In genomic region chr2:104034832-104035472, GRCm38 (mm10) we compare ENCODE assay signal across 8 mouse cellular contexts. TPM values are rescaled to one million over a fixed set of nuclear protein-coding genes. Genes with fewer than 3 reads are reported as not detected.
DNase-seq lines count a peak whose midpoint lies in the region; ATAC-seq and TF ChIP-seq lines count a peak whose summit lies in the region.
"Had no signal": no experiment of that assay in that cellular context is flagged by ENCODE, and none has a peak within 500 bp of the region (broad histone marks: within the 10 kb centered on the region; RNA-seq: fewer than 3 reads in every experiment).

No protein-coding gene starts in this region.

- no peaks in the 10 kb centered on the region for H3K4me1 ChIP-seq in bone marrow, adult 2 months (ENCODE audit: control insufficient read depth, insufficient read depth, low read length)
- H3K4me1 ChIP-seq in embryonic facial prominence, embryonic 14.5 days (ENCODE audit: control insufficient read depth, insufficient read depth, low read length) = 0 out of 2 replicates have a peak, but pooled peaks cover under 1% of the 10 kb centered on the region
- H3K4me1 ChIP-seq in lung, embryonic 14.5 days (ENCODE audit: insufficient read depth) = 0 out of 2 replicates have a peak, but pooled peaks cover under 1% of the 10 kb centered on the region

- 0 out of 2 replicates have a peak, but pooled peaks have one; percentile 53 for ATAC-seq in embryonic facial prominence, embryonic 14.5 days (ENCODE audit: low read depth)
- 0 out of 2 replicates have a peak, but pooled peaks have one; percentile 54 for ATAC-seq in lung, embryonic 14.5 days (ENCODE audit: insufficient read depth)

- no peak for TF ChIP-seq POLR2A in bone marrow, adult 2 months (IDR thresholded peaks at IDR 0.05; ENCODE audit: borderline replicate concordance, control insufficient read depth, low read depth, low read length)

- no peaks in the 10 kb centered on the region for H3K27me3 ChIP-seq in embryonic facial prominence, embryonic 14.5 days (replicated peaks; ENCODE audit: control insufficient read depth, insufficient read depth, low read length)
- no peaks in the 10 kb centered on the region for H3K27me3 ChIP-seq in lung, embryonic 14.5 days (ENCODE audit: insufficient read depth, low read length)
- H3K27me3 ChIP-seq: limb, embryonic 13.5 days had no signal

- no peak overlapping the region for H3K9ac ChIP-seq in embryonic facial prominence, embryonic 14.5 days (ENCODE audit: low read depth, low read length)
- H3K9ac ChIP-seq in lung, embryonic 14.5 days = no peak overlapping the region
- H3K9ac ChIP-seq: limb, embryonic 13.5 days had no signal

- WGBS in bone marrow, adult 2 months = 36% methylated on average over 3 of the region's 3 CpGs
- WGBS in embryonic facial prominence, embryonic 14.5 days = 33% methylated on average over 3 of the region's 3 CpGs
- WGBS in lung, embryonic 14.5 days = 31% methylated on average over 3 of the region's 3 CpGs

- intact Hi-C loops in heart, postnatal 14 days (cut with DNase I) = loop anchor here (10.0 kb wide), 2 partner anchors 60 to 550 kb away; partner anchors contain the start of gene Cd59a

- no peaks in the 10 kb centered on the region for H3K9me3 ChIP-seq in embryonic facial prominence, embryonic 14.5 days (ENCODE audit: control insufficient read depth, low read length)
- H3K9me3 ChIP-seq in lung, embryonic 14.5 days (ENCODE audit: low read depth, low read length) = no peaks in the 10 kb centered on the region
- H3K9me3 ChIP-seq: limb, embryonic 13.5 days had no signal

- peak; percentile 76 for TF ChIP-seq CTCF in bone marrow, adult 2 months (IDR thresholded peaks at IDR 0.05; ENCODE audit: control insufficient read depth, insufficient read depth, low read length)
- TF ChIP-seq CTCF in lung, embryonic 14.5 days (IDR thresholded peaks at IDR 0.05; ENCODE audit: low read depth) = peak; percentile 93

- H3K4me3 ChIP-seq in bone marrow, adult 2 months (replicated peaks; ENCODE audit: control insufficient read depth, low read depth, low read length) = no peak overlapping the region
- no peak overlapping the region for H3K4me3 ChIP-seq in embryonic facial prominence, embryonic 14.5 days (ENCODE audit: low read depth, low read length)
- H3K4me3 ChIP-seq in lung, embryonic 14.5 days (ENCODE audit: low read depth, low read length) = no peak overlapping the region
- H3K4me3 ChIP-seq: limb, embryonic 13.5 days had no signal

- H3K4me2 ChIP-seq in embryonic facial prominence, embryonic 14.5 days (ENCODE audit: low read depth, low read length) = no peak overlapping the region
- H3K4me2 ChIP-seq in lung, embryonic 14.5 days = no peak overlapping the region
- H3K4me2 ChIP-seq: limb, embryonic 13.5 days had no signal

- DNase-seq in MEL-GATA-1-ER (ENCODE audit: extremely low read depth, low read depth) = peak; percentile 21
- peak; percentile 59 for DNase-seq in embryonic facial prominence, embryonic 14.5 days (ENCODE audit: low spot score)
- DNase-seq in heart, postnatal 14 days = peak; percentile 67 to 79
- DNase-seq in layer of hippocampus, adult 8-10 months (ENCODE audit: low spot score in 2 of 2) = peak; percentile 48 to 75
- peak; percentile 89 for DNase-seq in lung, embryonic 14.5 days
- peak; percentile 43 for DNase-seq in retina, postnatal 7 days (ENCODE audit: low read depth, low spot score)

- H3K27ac ChIP-seq in bone marrow, adult 2 months (ENCODE audit: control insufficient read depth, insufficient read depth, low read depth, low read length, poor library complexity) = no peak overlapping the region
- no peak overlapping the region for H3K27ac ChIP-seq in embryonic facial prominence, embryonic 14.5 days (replicated peaks; ENCODE audit: low read depth, low read length)
- no peak overlapping the region for H3K27ac ChIP-seq in lung, embryonic 14.5 days (ENCODE audit: low read depth)
- H3K27ac ChIP-seq: limb, embryonic 13.5 days had no signal

- peaks cover 53% of the 10 kb centered on the region for H3K36me3 ChIP-seq in embryonic facial prominence, embryonic 14.5 days (ENCODE audit: control insufficient read depth, insufficient read depth, low read length)
- H3K36me3 ChIP-seq in lung, embryonic 14.5 days (ENCODE audit: insufficient read depth) = peaks cover 48% of the 10 kb centered on the region

RNA-seq across cellular contexts. Expression of gene 4931422A03Rik, which starts 6.8 kb away (rescaled TPM):
- 3.2 and 8.3 TPM in 2 replicates for polyA plus RNA-seq in bone marrow, adult 2 months (2011; ENCODE audit: insufficient read depth, insufficient read length, low replicate concordance, missing spikeins)
- 1.3 and 2.5 TPM in 2 replicates for polyA plus RNA-seq in embryonic facial prominence, embryonic 14.5 days (2014; fragmentation: Nextera tagmentation; extraction: Ambion mirVana)
- not detected for total RNA-seq in heart, postnatal 14 days (2021)
- under 1 TPM in 1 of 4 experiments, not detected in 3; 0.53 TPM for total RNA-seq in layer of hippocampus, adult 8-10 months (2022)
- polyA plus RNA-seq in lung, embryonic 14.5 days (2014; fragmentation: Nextera tagmentation; extraction: Ambion mirVana) = 1.9 and 2.1 TPM in 2 replicates

RNA-seq across cellular contexts. Expression of gene Fbxo3, which starts 7.4 kb away (rescaled TPM):
- 26.1 and 29.1 TPM in 2 replicates for polyA plus RNA-seq in bone marrow, adult 2 months (2011; ENCODE audit: insufficient read depth, insufficient read length, low replicate concordance, missing spikeins)
- 47.3 and 50.7 TPM in 2 replicates for polyA plus RNA-seq in embryonic facial prominence, embryonic 14.5 days (2014; fragmentation: Nextera tagmentation; extraction: Ambion mirVana)
- 10 to 100 TPM; 54.1 to 55.5 TPM for total RNA-seq in heart, postnatal 14 days (2021)
- total RNA-seq in layer of hippocampus, adult 8-10 months (2022) = 10 to 100 TPM; 42.1 to 51.9 (median 47.6) TPM
- 54.0 and 56.6 TPM in 2 replicates for polyA plus RNA-seq in lung, embryonic 14.5 days (2014; fragmentation: Nextera tagmentation; extraction: Ambion mirVana)

RNA-seq across cellular contexts. Expression of gene Gm10912, which starts 30.7 kb away (rescaled TPM):
- polyA plus RNA-seq in bone marrow, adult 2 months (2011; ENCODE audit: insufficient read depth, insufficient read length, low replicate concordance, missing spikeins) = 1.4 and 1.5 TPM in 2 replicates
- polyA plus RNA-seq in embryonic facial prominence, embryonic 14.5 days (2014; fragmentation: Nextera tagmentation; extraction: Ambion mirVana) = not detected in 2 replicates
- total RNA-seq in heart, postnatal 14 days (2021) = under 1 TPM; 0.17 to 0.34 TPM
- under 1 TPM; 0.28 to 0.81 (median 0.60) TPM for total RNA-seq in layer of hippocampus, adult 8-10 months (2022)
- not detected in 2 replicates for polyA plus RNA-seq in lung, embryonic 14.5 days (2014; fragmentation: Nextera tagmentation; extraction: Ambion mirVana)

RNA-seq across cellular contexts. Expression of gene Gm10799, which starts 33.4 kb away (rescaled TPM):
- polyA plus RNA-seq in bone marrow, adult 2 months (2011; ENCODE audit: insufficient read depth, insufficient read length, low replicate concordance, missing spikeins) = not detected in 2 replicates
- not detected in 2 replicates for polyA plus RNA-seq in embryonic facial prominence, embryonic 14.5 days (2014; fragmentation: Nextera tagmentation; extraction: Ambion mirVana)
- total RNA-seq in heart, postnatal 14 days (2021) = not detected
- not detected for total RNA-seq in layer of hippocampus, adult 8-10 months (2022)
- not detected in 2 replicates for polyA plus RNA-seq in lung, embryonic 14.5 days (2014; fragmentation: Nextera tagmentation; extraction: Ambion mirVana)
- polyA plus RNA-seq: limb, embryonic 13.5 days had no signal

RNA-seq across cellular contexts. Expression of gene Cd59b, which starts 34.7 kb away (rescaled TPM):
- 8.4 and 11.5 TPM in 2 replicates for polyA plus RNA-seq in bone marrow, adult 2 months (2011; ENCODE audit: insufficient read depth, insufficient read length, low replicate concordance, missing spikeins)
- 5.3 and 5.5 TPM in 2 replicates for polyA plus RNA-seq in embryonic facial prominence, embryonic 14.5 days (2014; fragmentation: Nextera tagmentation; extraction: Ambion mirVana)
- total RNA-seq in heart, postnatal 14 days (2021) = 1 to 10 TPM; 1.7 to 2.7 TPM
- total RNA-seq in layer of hippocampus, adult 8-10 months (2022) = 1 to 10 TPM in 2 of 4 experiments, under 1 TPM in 1, not detected in 1; 0.85 to 2.1 (median 1.6) TPM
- 2.8 and 4.5 TPM in 2 replicates for polyA plus RNA-seq in lung, embryonic 14.5 days (2014; fragmentation: Nextera tagmentation; extraction: Ambion mirVana)

Comparison
In these comparisons a context has a peak if more than half of its experiments do, and no peak if none do; other contexts are left out.
1. DNase-seq: peak in every context shown above with its lines; median percentile 89 in lung, embryonic 14.5 days; 73 in heart, postnatal 14 days; 62 in layer of hippocampus, adult 8-10 months; 59 in embryonic facial prominence, embryonic 14.5 days; 43 in retina, postnatal 7 days; 21 in MEL-GATA-1-ER.